Mouse (Mus musculus) forebrain, embryonic 11.5 days (tissue): ENCODE measurements at regions not wholly inside any gene's neighbourhood (a gene's known extent, or its start where the extent isn't known, plus 50 kb on each side); places are given as distances from the start of the nearest gene placed in this dataset.

Experiments used
- ATAC-seq: fragments of 200-750 bp; cut with Nextera tagmentation; replicated peaks from 2 replicates; pipeline ENCODE4 v1.8.0; 2017; ENCODE audit warnings: moderate TSS enrichment; ENCODE audit not compliant: low FRiP score
- DNase-seq: peaks from one replicate; pipeline ENCODE4 v3.0.0-alpha.2; 2017; ENCODE audit warnings: low spot score
- H3K27ac ChIP-seq: fragments of 300-500 bp; sonication (generic); 2 replicates; pipeline ENCODE4 v1.5.1; 2014; ENCODE audit warnings: low read depth, low read length
- H3K27me3 ChIP-seq: fragments of 300-500 bp; sonication (generic); 2 replicates; pipeline ENCODE4 v1.6.1; 2014; ENCODE audit warnings: mild to moderate bottlenecking, low read length, mixed read lengths; ENCODE audit not compliant: control insufficient read depth, insufficient read depth
- H3K36me3 ChIP-seq: fragments of 300-500 bp; sonication (generic); 2 replicates; pipeline ENCODE4 v1.6.1; 2014; ENCODE audit warnings: mild to moderate bottlenecking, low read length, moderate library complexity, mixed read lengths; ENCODE audit not compliant: control insufficient read depth, insufficient read depth
- H3K4me1 ChIP-seq: fragments of 300-500 bp; sonication (generic); replicated peaks from 2 replicates; pipeline ENCODE4 v1.6.1; 2014; ENCODE audit warnings: low read length, mixed read lengths; ENCODE audit not compliant: control insufficient read depth, insufficient read depth
- H3K4me2 ChIP-seq: fragments of 300-500 bp; sonication (generic); 2 replicates; pipeline ENCODE4 v1.6.1; 2014; ENCODE audit warnings: low read depth, mild to moderate bottlenecking, low read length, moderate library complexity, mixed read lengths; ENCODE audit not compliant: severe bottlenecking
- H3K4me3 ChIP-seq: fragments of 300-500 bp; sonication (generic); 2 replicates; pipeline ENCODE4 v1.5.1; 2014; ENCODE audit warnings: low read depth, low read length
- H3K9ac ChIP-seq: fragments of 300-500 bp; sonication (generic); 2 replicates; pipeline ENCODE4 v1.6.1; 2014; ENCODE audit warnings: low read length
- H3K9me3 ChIP-seq: fragments of 300-500 bp; sonication (generic); 2 replicates; pipeline ENCODE4 v1.6.1; 2016; ENCODE audit warnings: low read length, mixed read lengths; ENCODE audit not compliant: control insufficient read depth
- WGBS: fragments of 180-500 bp; shearing (Covaris S2); extraction: QIAGEN DNeasy Blood & Tissue Kit; methylation state at CpG from one replicate; pipeline ENCODE4 v1.1.7; 2014; 5-methylcytosine and 5-hydroxymethylcytosine counted together

GRCm38 (mm10) chr7:76049342-76049741, 180.3 kb upstream of the Agbl1 start:
- ATAC-seq, result no peak
- H3K36me3 ChIP-seq, result no peaks in the 10 kb centered on the region
- 78% methylated on average over 2 of the region's 2 CpGs for WGBS

GRCm38 (mm10) chr7:76053843-76054242, 175.8 kb upstream of the Agbl1 start:
- Histone ChIP-seq H3K27ac (no peak overlapping the region), H3K4me1 (no peaks in the 10 kb centered on the region), H3K4me2 (no peak overlapping the region), H3K4me3 (no peak overlapping the region), H3K9ac (no peak overlapping the region), H3K27me3 (no peaks in the 10 kb centered on the region), H3K9me3 (no peaks in the 10 kb centered on the region), H3K36me3 (no peaks in the 10 kb centered on the region)
- no peak for ATAC-seq
- no peak for DNase-seq
- whole genome bisulfite sequencing, result 73% methylated on average over 3 of the region's 3 CpGs

More at GRCm38 (mm10) chr7:76049342-76049741, 180.3 kb upstream of the Agbl1 start:
- no peaks in the 10 kb centered on the region for H3K9me3 ChIP-seq
- H3K27ac ChIP-seq, result no peak overlapping the region
- H3K9ac ChIP-seq, result no peak overlapping the region
- no peak for DNase-seq
- H3K4me2 ChIP-seq, result no peak overlapping the region
- no peak overlapping the region for H3K4me3 ChIP-seq
- H3K27me3 ChIP-seq, result no peaks in the 10 kb centered on the region
- no peaks in the 10 kb centered on the region for H3K4me1 ChIP-seq

GRCm38 (mm10) chr7:76099149-76099548, 130.5 kb upstream of the Agbl1 start:
- no peaks in the 10 kb centered on the region for H3K27me3 ChIP-seq
- ATAC-seq (no peak), DNase-seq (no peak)
- H3K4me2 ChIP-seq, result no peak overlapping the region
- no peaks in the 10 kb centered on the region for H3K4me1 ChIP-seq
- no peak overlapping the region for H3K27ac ChIP-seq
- WGBS, result 80% methylated on average over 1 of the region's 1 CpGs
- H3K9ac ChIP-seq, result no peak overlapping the region
- no peak overlapping the region for H3K4me3 ChIP-seq
- no peaks in the 10 kb centered on the region for H3K9me3 ChIP-seq
- H3K36me3 ChIP-seq, result no peaks in the 10 kb centered on the region

GRCm38 (mm10) chr7:76121242-76121844, 108.3 kb upstream of the Agbl1 start:
- H3K4me3 ChIP-seq, result no peak overlapping the region
- H3K4me2 ChIP-seq, result no peak overlapping the region
- no peaks in the 10 kb centered on the region for H3K36me3 ChIP-seq
- no peak for ATAC-seq
- H3K27me3 ChIP-seq, result no peaks in the 10 kb centered on the region
- no peaks in the 10 kb centered on the region for H3K4me1 ChIP-seq
- no peak overlapping the region for H3K27ac ChIP-seq
- 62% methylated on average over 8 of the region's 8 CpGs for WGBS
- no peak for DNase-seq
- H3K9ac ChIP-seq, result no peak overlapping the region
- no peaks in the 10 kb centered on the region for H3K9me3 ChIP-seq

- 66% methylated on average over 2 of the region's 2 CpGs for WGBS
- Histone ChIP-seq H3K9me3 (no peaks in the 10 kb centered on the region), H3K4me1 (no peaks in the 10 kb centered on the region), H3K27ac (no peak overlapping the region), H3K36me3 (no peaks in the 10 kb centered on the region), H3K4me2 (no peak overlapping the region), H3K4me3 (no peak overlapping the region), H3K9ac (no peak overlapping the region), H3K27me3 (no peaks in the 10 kb centered on the region)
- ATAC-seq (no peak), DNase-seq (no peak)
Observed at GRCm38 (mm10) chr7:76127641-76128111, 102.0 kb upstream of the Agbl1 start.

- no peaks in the 10 kb centered on the region for H3K27me3 ChIP-seq
- H3K27ac ChIP-seq, result no peak overlapping the region
- H3K4me1 ChIP-seq, result no peaks in the 10 kb centered on the region
- H3K9ac ChIP-seq, result no peak overlapping the region
- H3K36me3 ChIP-seq, result no peaks in the 10 kb centered on the region
- DNase-seq (no peak), ATAC-seq (no peak)
- no peak overlapping the region for H3K4me2 ChIP-seq
- H3K9me3 ChIP-seq, result no peaks in the 10 kb centered on the region
- H3K4me3 ChIP-seq, result no peak overlapping the region
- WGBS, result 76% methylated on average over 4 of the region's 4 CpGs
Observed at GRCm38 (mm10) chr7:76142455-76142854, 87.2 kb upstream of the Agbl1 start.

- no peaks in the 10 kb centered on the region for H3K9me3 ChIP-seq
- H3K4me1 ChIP-seq, result no peaks in the 10 kb centered on the region
- H3K27me3 ChIP-seq, result no peaks in the 10 kb centered on the region
- no peak overlapping the region for H3K9ac ChIP-seq
- no peak overlapping the region for H3K4me2 ChIP-seq
- no peak for ATAC-seq
- no peaks in the 10 kb centered on the region for H3K36me3 ChIP-seq
- H3K4me3 ChIP-seq, result no peak overlapping the region
- no peak for DNase-seq
- H3K27ac ChIP-seq, result no peak overlapping the region
Observed at GRCm38 (mm10) chr7:76146385-76146784, 83.3 kb upstream of the Agbl1 start.

GRCm38 (mm10) chr7:76156869-76157268, 72.8 kb upstream of the Agbl1 start:
- no peak for ATAC-seq

GRCm38 (mm10) chr7:76164191-76164590, 65.5 kb upstream of the Agbl1 start:
- DNase-seq (no peak), ATAC-seq (no peak)
- 82% methylated on average over 1 of the region's 1 CpGs for WGBS
- no peaks in the 10 kb centered on the region for H3K9me3 ChIP-seq
- H3K4me3 ChIP-seq, result no peak overlapping the region
- H3K27ac ChIP-seq, result no peak overlapping the region
- no peak overlapping the region for H3K9ac ChIP-seq
- no peaks in the 10 kb centered on the region for H3K27me3 ChIP-seq
- H3K4me2 ChIP-seq, result no peak overlapping the region
- no peaks in the 10 kb centered on the region for H3K36me3 ChIP-seq
- H3K4me1 ChIP-seq, result no peaks in the 10 kb centered on the region

More at GRCm38 (mm10) chr7:76156869-76157268, 72.8 kb upstream of the Agbl1 start:
- 40% methylated on average over 8 of the region's 8 CpGs for WGBS
- Histone ChIP-seq H3K4me3 (no peak overlapping the region), H3K4me2 (no peak overlapping the region), H3K27ac (no peak overlapping the region), H3K9me3 (no peaks in the 10 kb centered on the region), H3K9ac (no peak overlapping the region), H3K27me3 (no peaks in the 10 kb centered on the region), H3K36me3 (no peaks in the 10 kb centered on the region), H3K4me1 (no peaks in the 10 kb centered on the region)
- no peak for DNase-seq
